Mouse (Mus musculus): Measurements from ENCODE around the gene Pcgf5.
"Not testable (repeated sequence)": the region's sequence is repeated elsewhere in the genome, so short reads cannot be mapped to it uniquely, and the experiment has no call there.

The Pcgf5 gene

GRCm38 (mm10) chr19:36384426-36384825 lies 36.3 kb downstream of the Pcgf5 start:
- no peak for DNase-seq (ENCODE audit: low spot score in 2 of 2)

GRCm38 (mm10) chr19:36388502-36388901 lies 40.4 kb downstream of the Pcgf5 start:
- DNase-seq (ENCODE audit: low spot score in 2 of 2) = no peak

GRCm38 (mm10) chr19:36390714-36391113 lies 42.6 kb downstream of the Pcgf5 start:
- DNase-seq (ENCODE audit: low spot score in 2 of 2) = no peak

- DNase-seq (ENCODE audit: low spot score in 2 of 2) = no peak
Observed at GRCm38 (mm10) chr19:36398500-36398899, 50.4 kb downstream of the Pcgf5 start.

GRCm38 (mm10) chr19:36408352-36409100 lies 60.4 kb downstream of the Pcgf5 start:
- DNase-seq (ENCODE audit: low spot score in 2 of 2) = no peak

- DNase-seq (ENCODE audit: low spot score in 2 of 2) = peak; percentile 99 to 100
Observed at GRCm38 (mm10) chr19:36409280-36409860, 61.3 kb downstream of the Pcgf5 start.

DNA sequence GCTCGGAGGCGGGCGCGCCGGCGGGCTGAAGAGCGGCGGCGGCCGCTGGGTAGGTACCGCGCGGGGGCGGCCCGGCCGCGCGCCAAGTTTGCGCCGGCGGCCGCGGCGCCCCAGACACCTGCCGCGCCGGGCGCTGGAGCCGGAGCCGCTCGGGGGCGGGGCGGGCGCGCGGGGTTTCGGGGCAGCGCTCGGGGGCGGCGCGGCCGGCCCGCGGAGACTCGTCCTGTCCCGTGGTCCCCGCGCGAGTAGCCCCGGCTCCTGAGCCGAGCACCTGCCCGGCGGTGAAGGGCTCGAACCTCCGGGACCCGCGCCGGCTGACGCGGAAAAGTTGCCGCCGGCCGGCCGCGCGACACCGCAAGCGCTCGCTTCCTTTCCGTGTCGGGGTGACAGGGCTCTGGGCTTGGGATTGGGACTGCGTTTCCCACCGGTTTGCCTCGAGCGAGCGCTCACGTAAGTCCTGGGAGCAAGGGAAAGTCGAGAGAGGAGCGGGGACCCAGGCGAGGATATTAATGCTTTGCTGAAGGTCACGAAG lies 61.8 kb downstream of the Pcgf5 start:
- DNase-seq (ENCODE audit: low spot score in 2 of 2) = peak in 1 of 2 experiments; percentile 69

- DNase-seq (ENCODE audit: low spot score in 2 of 2) = no peak
Observed at GRCm38 (mm10) chr19:36419885-36420284, 71.8 kb downstream of the Pcgf5 start.

DNA sequence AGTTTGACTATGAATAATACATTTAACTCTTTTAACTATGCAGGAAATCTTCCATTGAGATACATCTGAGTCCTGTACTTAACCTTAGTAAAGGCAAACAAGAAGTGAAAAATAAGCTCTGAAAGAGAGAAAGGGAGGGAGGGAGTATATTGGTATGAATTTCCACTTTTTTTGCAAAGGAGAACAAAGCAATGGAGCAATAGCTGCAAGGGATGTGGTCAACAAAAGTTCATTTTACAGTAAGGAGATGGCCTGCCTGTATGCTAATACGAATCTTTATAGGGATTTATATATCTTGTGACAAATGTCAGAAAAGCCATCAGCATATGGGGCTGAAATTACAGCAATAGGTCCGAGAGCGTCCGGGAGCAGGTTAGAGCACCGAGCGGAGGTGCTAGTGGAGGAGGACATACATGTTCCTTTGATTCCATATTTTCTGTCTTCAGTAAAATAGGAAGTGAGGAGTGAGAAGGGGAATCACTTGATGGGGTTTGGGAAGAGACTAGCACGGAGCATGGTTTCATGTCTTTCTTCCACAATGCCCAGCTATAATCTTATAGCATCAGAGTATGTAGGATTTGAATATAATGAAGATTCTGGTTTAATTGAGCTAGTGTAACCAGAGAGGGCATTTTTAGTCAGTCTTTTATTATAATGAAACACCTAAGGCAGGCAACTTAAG lies 79.2 kb downstream of the Pcgf5 start:
- no peak for DNase-seq (ENCODE audit: low spot score in 2 of 2)

GRCm38 (mm10) chr19:36428116-36428515 lies 80.0 kb downstream of the Pcgf5 start:
- no peak for DNase-seq (ENCODE audit: low spot score in 2 of 2)

DNA sequence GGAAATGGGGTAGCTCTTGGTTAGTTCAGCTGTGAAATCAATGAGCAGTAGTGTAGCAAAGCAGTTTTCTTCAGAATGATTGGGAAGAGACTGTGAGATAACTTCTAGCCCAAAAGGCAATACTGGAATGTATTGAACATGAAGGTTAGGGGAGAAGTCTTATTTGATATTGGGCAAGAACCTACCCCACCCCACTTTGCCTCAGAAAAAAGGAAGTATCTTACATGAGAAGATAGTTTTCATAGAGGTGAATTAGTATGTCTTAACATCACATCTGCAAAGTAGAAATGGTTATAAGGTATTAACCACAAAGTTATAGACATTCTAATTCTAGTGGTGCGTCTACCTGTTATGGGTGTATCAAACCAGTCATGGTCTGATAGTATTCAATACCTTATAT lies 81.2 kb downstream of the Pcgf5 start:
- no peak for DNase-seq (ENCODE audit: low spot score in 2 of 2)

- no peak for DNase-seq (ENCODE audit: low spot score in 2 of 2)
Observed at GRCm38 (mm10) chr19:36433161-36433560, 85.1 kb downstream of the Pcgf5 start.

- DNase-seq (ENCODE audit: low spot score in 2 of 2) = peak in 1 of 2 experiments; percentile 52
Observed at GRCm38 (mm10) chr19:36439894-36440714, 92.0 kb downstream of the Pcgf5 start.

DNA sequence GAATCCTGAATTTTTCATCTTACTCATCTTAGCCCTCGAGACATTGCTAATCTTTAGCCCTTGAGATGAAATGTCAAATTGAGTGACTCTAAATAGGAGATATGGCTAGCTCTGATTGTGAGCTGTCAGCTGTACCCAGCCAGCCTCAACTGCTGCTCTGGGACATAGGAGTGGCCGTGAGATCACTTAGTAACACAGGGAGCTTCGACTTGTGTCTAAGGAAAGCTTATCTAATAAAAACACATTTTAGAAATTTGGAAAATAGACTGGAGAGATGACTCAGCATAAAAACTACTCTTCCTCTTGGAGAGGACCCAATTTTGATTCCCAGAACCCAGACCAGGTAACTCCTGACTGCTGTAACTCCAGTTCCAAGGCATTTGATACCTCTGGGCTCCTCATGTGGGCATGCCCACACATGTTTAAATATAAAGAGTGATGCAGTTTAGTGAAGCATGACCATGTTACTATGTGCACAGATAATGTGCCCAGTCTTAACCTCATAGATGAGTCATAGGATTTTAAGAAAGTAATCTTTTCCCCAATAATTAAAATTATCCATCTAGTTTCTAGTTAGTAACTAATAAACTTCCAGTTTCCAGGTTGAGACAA lies 103.0 kb downstream of the Pcgf5 start:
- DNase-seq (ENCODE audit: low spot score in 2 of 2) = peak; percentile 43 to 45

DNA sequence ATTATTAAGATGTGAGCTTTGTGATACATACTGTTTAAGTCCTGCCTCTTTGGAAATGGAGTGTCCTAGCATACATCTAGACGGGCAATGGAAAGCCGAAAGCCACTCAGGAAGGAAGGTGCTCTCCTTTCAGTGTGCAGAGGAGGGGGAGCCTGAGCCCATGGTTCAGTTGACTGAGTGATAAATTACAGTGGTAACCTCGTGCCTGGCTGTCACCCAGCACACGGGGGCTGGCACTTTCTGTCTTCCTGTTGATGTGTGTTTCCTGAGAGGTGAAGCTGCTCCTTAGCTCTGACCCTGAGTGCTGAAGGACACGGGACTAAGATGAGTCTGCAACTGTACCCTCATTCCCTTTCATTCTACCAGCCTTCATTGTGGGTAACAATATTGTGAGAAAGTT lies 103.6 kb downstream of the Pcgf5 start:
- peak; percentile 23 to 28 for DNase-seq (ENCODE audit: low spot score in 2 of 2)

GRCm38 (mm10) chr19:36452210-36452609 lies 104.1 kb downstream of the Pcgf5 start:
- not testable (repeated sequence) for DNase-seq (ENCODE audit: low spot score in 2 of 2)

DNA sequence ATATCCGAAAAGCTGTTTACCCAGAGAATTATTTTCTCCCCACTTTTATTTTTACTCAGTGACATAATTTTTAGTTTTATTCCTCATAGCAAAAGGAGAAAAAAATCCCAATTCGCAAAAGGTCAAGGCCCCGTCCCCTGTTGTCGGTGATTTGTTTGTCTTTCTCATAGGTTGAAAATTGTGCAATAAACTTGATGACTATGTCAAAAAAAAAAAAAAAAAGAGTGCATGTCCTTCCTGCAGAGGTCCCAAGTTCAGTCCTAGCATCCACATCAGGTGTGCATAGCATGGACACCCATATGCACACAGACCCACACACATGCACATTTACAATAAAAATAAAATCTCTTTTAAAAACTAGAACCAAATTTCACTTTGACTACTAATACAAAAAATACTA lies 105.3 kb downstream of the Pcgf5 start:
- no peak for DNase-seq (ENCODE audit: low spot score in 2 of 2)

DNA sequence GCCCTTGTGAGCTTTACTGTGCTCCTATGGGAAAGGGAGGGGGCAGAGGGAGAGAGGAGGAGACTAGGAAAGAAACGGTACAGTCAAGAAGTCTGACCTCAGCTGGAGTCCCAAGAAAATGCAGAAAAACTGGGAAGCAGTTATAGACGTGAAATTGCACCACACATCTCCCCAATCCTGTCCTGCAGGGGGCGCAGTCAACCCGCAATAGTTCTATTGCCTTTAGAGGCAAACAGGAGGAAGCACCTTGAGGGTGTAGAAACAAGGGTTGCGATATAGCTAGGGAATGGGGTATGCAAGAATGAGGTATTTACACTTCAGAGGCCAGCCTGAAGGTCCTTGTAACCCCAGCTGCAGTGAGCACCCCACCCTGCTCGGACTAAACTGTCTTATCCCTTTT lies 122.0 kb downstream of the Pcgf5 start:
- peak; percentile 61 to 84 for DNase-seq (ENCODE audit: low spot score in 2 of 2)

- DNase-seq (ENCODE audit: low spot score in 2 of 2) = no peak
Observed at GRCm38 (mm10) chr19:36471325-36471724, 123.2 kb downstream of the Pcgf5 start.

DNA sequence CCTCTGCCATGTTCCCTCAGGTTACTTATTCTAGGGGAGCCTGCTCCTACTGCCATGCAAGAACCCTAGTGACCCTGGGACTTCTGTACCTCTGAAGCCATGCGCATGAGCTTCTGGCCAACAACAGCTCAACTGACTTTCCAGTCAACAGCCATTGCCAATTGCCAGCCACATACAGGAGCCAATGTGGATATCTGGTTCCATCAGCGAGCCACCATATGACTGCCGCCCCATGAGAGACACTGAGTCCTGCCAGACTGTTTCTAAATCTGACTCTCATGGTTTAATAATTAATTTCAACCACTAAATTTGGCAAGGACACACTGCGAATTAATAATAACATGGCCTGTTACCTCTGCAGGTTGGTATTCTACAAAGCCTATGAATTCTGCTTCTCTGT lies 128.5 kb downstream of the Pcgf5 start:
- no peak for DNase-seq (ENCODE audit: low spot score in 2 of 2)

DNA sequence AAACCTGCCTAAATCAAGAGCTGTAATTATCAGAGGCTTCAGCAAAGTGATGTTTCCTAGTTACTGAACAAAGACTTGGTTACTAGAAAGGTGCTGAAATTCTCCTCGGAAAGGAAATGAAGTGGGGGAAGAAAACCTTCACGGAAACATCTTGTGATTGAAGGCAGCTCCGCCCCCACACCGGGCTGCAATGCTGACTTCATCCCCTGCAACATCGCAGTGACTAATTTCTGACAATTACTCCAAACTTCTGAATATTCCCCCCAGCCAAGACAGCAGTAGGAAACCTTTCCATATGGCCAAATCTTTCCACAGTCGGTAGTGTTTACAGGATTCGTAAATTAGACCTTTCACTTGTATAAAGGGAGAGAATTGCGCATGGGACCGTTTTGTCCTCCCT lies 129.0 kb downstream of the Pcgf5 start:
- no peak for DNase-seq (ENCODE audit: low spot score in 2 of 2)

Data from spleen, postnatal 10 days (tissue).